Mouse (Mus musculus) adrenal gland (tissue): ENCODE measurements around the gene Wdfy3.
"Not testable (repeated sequence)": the region's sequence is repeated elsewhere in the genome, so short reads cannot be mapped to it uniquely, and the experiment has no call there.

ENCODE experiments used
- intact Hi-C: fragments of 180-260 bp; cut with DNase I; formaldehyde crosslinking; loops from one replicate; pipeline ENCODE4 v1.15.1; 2025

Gene Wdfy3

DNA sequence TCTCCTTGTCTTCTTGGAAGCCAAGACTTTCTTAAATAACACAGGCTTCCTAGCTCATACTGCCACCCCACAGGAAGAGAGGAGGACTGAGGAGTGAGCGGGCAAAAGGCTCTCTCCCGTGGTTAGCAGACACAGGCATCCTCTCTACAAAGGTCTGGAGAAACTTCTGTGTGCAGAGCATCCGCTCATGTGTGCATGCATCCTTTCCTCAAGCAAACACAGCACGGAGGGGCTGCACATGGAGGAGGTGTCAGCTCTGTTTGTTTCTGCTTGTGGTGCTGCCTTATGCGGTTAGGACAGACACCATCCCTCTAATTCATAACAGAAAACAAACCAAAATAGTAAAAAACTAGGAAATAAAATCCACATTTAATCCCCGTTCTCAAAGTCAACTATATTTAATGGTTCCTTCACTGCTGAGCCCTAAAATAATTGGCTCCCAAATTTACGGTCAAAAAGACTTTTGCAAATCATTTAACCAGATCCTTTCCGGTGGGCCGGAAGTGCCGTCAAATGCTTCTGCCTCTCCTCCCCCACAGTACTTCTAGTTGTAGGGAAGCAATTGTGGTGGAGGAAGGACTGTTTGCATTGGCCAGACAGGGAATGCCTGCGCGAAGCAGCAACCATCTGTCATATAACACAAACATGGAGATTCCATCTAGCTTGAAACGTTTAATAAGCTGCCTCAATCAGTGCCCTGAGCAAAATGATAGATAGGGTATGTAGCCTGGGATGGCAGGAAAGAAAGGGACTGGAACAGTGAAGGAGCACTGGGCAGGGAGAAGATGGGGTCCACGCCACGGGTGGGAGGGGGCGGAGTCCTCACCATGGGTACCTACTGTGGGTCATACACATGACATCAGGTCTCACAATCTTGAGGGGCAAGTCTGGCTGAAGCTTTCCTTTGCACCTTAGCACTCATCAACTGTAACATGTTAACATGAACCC, 115.1 kb downstream of the Wdfy3 start:
- intact Hi-C loops, result no loop called here

GRCm38 (mm10) chr5:101951918-101952317, 117.8 kb downstream of the Wdfy3 start:
- intact Hi-C loops, result no loop called here

DNA sequence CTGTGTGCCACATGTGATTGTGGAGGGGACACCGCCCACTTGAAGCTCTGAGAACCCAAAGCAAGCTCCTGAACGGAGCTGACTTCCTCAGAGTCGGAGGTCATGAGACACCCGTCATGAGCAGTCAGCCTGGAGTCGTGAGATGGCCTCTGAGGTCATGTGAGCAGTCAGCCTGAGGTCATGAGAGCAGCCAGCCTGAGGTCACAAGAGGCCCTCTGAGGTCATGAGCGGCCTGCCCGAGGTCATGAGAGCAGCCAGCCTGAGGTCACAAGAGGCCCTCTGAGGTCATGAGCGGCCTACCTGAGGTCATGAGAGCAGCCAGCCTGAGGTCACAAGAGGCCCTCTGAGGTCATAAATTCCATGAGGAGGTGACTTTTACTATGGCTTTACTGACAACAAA, 120.4 kb downstream of the Wdfy3 start:
- intact Hi-C loops, result no loop called here

DNA sequence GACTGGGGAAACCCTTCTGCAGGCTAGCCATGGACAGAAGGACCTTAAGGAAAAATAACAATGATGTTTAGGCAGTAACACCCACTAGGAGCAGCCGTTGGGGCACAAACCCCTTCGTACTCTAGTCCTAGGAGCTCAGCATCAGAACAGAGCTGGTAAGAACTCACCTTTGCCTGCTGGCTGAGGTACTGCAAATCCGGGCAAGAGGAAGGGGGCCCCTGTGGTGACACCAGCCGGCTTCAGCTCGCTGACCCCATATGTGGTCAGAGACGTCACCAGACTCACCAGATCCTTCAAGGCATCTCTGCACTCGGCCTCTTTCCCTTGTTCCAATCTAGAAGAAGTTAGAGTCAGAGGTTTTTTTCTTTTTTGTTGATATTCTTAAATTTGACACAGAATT, 121.1 kb downstream of the Wdfy3 start:
- intact Hi-C loops, result no loop called here

GRCm38 (mm10) chr5:101945731-101946130, 124.0 kb downstream of the Wdfy3 start:
- intact Hi-C loops, result no loop called here

- intact Hi-C loops, result loop anchor here (5.0 kb wide), 1 partner anchor 134 kb away; no protein-coding TSS in a partner anchor
Measured at GRCm38 (mm10) chr5:101937909-101938596, 131.7 kb downstream of the Wdfy3 start.

- intact Hi-C loops, result loop anchor here (5.0 kb wide), 1 partner anchor 135 kb away; no protein-coding TSS in a partner anchor
Measured at GRCm38 (mm10) chr5:101937362-101937761, 132.4 kb downstream of the Wdfy3 start.

GRCm38 (mm10) chr5:101935893-101936292, 133.8 kb downstream of the Wdfy3 start:
- intact Hi-C loops, result loop anchor here (5.0 kb wide), 1 partner anchor 136 kb away; no protein-coding TSS in a partner anchor

- intact Hi-C loops, result loop anchor here (5.0 kb wide), 1 partner anchor 138 kb away; no protein-coding TSS in a partner anchor
Measured at GRCm38 (mm10) chr5:101934629-101935028, 135.1 kb downstream of the Wdfy3 start.

GRCm38 (mm10) chr5:101932971-101933810, 136.5 kb downstream of the Wdfy3 start:
- intact Hi-C loops, result no loop called here

DNA sequence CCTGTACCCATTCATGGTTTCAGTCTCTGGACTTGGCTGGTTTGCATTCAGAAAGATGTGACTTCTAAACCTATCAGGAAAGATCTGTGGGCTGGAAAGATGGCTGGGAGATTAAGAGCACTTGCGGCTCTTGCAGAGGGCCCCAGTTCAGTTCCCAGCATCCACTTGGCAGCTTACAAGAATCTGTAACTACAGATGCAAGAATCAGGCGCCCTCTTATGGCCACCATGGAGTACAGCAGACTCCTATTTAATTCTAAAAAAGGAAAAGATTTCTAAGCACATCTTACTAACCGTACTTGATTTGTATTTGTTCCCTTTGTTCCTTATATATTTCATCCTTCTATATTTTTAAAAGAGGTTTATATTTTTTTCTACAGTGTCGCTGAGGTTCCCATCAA, 137.7 kb downstream of the Wdfy3 start:
- intact Hi-C loops, result no loop called here

- intact Hi-C loops, result no loop called here
Measured at GRCm38 (mm10) chr5:101926311-101926710, 143.4 kb downstream of the Wdfy3 start.

GRCm38 (mm10) chr5:101923710-101924109, 146.0 kb downstream of the Wdfy3 start:
- intact Hi-C loops, result no loop called here

DNA sequence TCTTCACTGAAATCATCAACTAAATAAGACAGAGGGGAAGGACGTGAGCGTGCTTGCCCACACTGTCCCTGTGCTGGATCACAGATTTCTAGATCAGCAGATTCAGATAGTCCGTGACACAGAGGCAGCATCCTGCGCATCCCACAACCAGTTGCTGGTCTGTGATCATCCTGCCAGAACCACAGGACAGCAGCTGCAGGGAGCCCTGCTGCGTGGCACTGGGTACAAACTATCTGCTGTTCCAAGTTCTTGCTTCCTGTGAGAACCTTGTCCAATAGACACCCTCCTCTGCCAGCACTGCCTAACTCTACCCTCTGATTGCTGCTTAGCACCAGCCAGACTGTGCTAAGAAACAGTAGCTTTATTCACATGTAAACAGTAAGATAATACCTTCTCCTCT, 150.2 kb downstream of the Wdfy3 start:
- intact Hi-C loops, result no loop called here

GRCm38 (mm10) chr5:101909468-101909867, 160.3 kb downstream of the Wdfy3 start:
- intact Hi-C loops, result no loop called here

GRCm38 (mm10) chr5:101905624-101906023, 164.1 kb downstream of the Wdfy3 start:
- intact Hi-C loops, result no loop called here

GRCm38 (mm10) chr5:101904841-101905240, 164.9 kb downstream of the Wdfy3 start:
- intact Hi-C loops, result not testable (repeated sequence)

DNA sequence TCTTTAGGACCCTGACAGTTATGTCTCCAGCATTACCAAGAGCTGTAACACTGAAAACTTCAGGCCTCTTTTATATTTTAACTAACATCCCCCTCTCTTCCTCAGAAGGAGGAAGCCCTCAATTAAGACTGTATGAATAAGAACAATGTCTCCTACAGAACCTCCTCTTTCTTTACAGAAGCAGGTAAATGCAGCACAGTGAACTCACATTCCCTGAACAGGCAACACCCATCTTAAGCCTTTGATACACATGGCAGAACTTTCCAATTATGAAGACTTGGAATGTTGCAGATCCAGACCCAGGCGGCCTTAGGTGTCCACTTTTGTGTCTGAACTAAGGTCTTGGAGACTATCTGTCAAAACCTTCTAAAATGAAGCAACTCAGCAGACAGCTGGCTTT, 167.0 kb downstream of the Wdfy3 start:
- intact Hi-C loops, result no loop called here

GRCm38 (mm10) chr5:101899981-101900380, 169.7 kb downstream of the Wdfy3 start:
- intact Hi-C loops, result no loop called here

- intact Hi-C loops, result no loop called here
Measured at GRCm38 (mm10) chr5:101896784-101897183, 172.9 kb downstream of the Wdfy3 start.
